Mouse (Mus musculus) erythroblast, embryonic 14.5 days (primary cell): ENCODE data around the gene Txndc11.

Source experiments
- GATA1 ChIP-seq: IDR thresholded peaks from 2 replicates; pipeline ENCODE4 v1.6.1; 2012; ENCODE audit warnings: low read length, inconsistent platforms, mixed read lengths
- TAL1 ChIP-seq: IDR thresholded peaks from 3 replicates; pipeline ENCODE4 v1.6.1; 2012; ENCODE audit warnings: low read length, inconsistent platforms, mixed read lengths

GRCm38 (mm10) chr16:11066029-11066832 is 68.2 kb downstream of the Txndc11 start, which contains the start of gene Litaf:
- TF ChIP-seq GATA1 (no peak), TAL1 (no peak)
